In genomic region chr8:71496481-71496880, GRCm38 (mm10) we compare ENCODE assay signal across 8 mouse cellular contexts. TPM values are rescaled to one million over a fixed set of nuclear protein-coding genes. Genes with fewer than 3 reads are reported as not detected.
DNase-seq lines count a peak whose midpoint lies in the region; ATAC-seq lines count a peak whose summit lies in the region.

No protein-coding gene starts in this region.

- WGBS in hindbrain, embryonic 10.5 days, result 49% methylated on average over 11 of the region's 11 CpGs
- 40% methylated on average over 11 of the region's 11 CpGs for WGBS in hindbrain, embryonic 16.5 days
- 26% methylated on average over 11 of the region's 11 CpGs for WGBS in embryonic facial prominence, embryonic 15.5 days
- 47% methylated on average over 11 of the region's 11 CpGs for WGBS in hindbrain, embryonic 13.5 days
- WGBS in liver, embryonic 13.5 days (ENCODE audit: insufficient replicate concordance), result 52% methylated on average over 11 of the region's 11 CpGs
- 39% methylated on average over 11 of the region's 11 CpGs for WGBS in stomach, embryonic 16.5 days

- no peaks in the 10 kb centered on the region for H3K9me3 ChIP-seq in hindbrain, embryonic 10.5 days
- H3K9me3 ChIP-seq in hindbrain, embryonic 16.5 days (ENCODE audit: control insufficient read depth, low read length), result no peaks in the 10 kb centered on the region
- no peaks in the 10 kb centered on the region for H3K9me3 ChIP-seq in embryonic facial prominence, embryonic 15.5 days (replicated peaks)
- no peaks in the 10 kb centered on the region for H3K9me3 ChIP-seq in hindbrain, embryonic 13.5 days
- no peaks in the 10 kb centered on the region for H3K9me3 ChIP-seq in liver, embryonic 13.5 days (replicated peaks)
- H3K9me3 ChIP-seq in stomach, embryonic 16.5 days (replicated peaks; ENCODE audit: control insufficient read depth, low read length), result no peaks in the 10 kb centered on the region

- peaks cover 33% of the 10 kb centered on the region for H3K36me3 ChIP-seq in hindbrain, embryonic 10.5 days
- peaks cover 17% of the 10 kb centered on the region for H3K36me3 ChIP-seq in hindbrain, embryonic 16.5 days (ENCODE audit: control insufficient read depth, insufficient read depth, low read length)
- H3K36me3 ChIP-seq in embryonic facial prominence, embryonic 15.5 days, result peaks cover 31% of the 10 kb centered on the region
- H3K36me3 ChIP-seq in hindbrain, embryonic 13.5 days, result peaks cover 23% of the 10 kb centered on the region
- peaks cover 24% of the 10 kb centered on the region for H3K36me3 ChIP-seq in liver, embryonic 13.5 days
- H3K36me3 ChIP-seq in stomach, embryonic 16.5 days (ENCODE audit: control insufficient read depth, insufficient read depth, low read length), result peaks cover 9% of the 10 kb centered on the region; the same call in 1 of the 2 replicates

- no peak overlapping the region for H3K9ac ChIP-seq in hindbrain, embryonic 16.5 days (ENCODE audit: low read depth, low read length)
- no peak overlapping the region for H3K9ac ChIP-seq in embryonic facial prominence, embryonic 15.5 days
- H3K9ac ChIP-seq in hindbrain, embryonic 13.5 days, result peak overlapping the region; percentile 9; the same call in 1 of the 2 replicates
- H3K9ac ChIP-seq in liver, embryonic 13.5 days, result no peak overlapping the region
- H3K9ac ChIP-seq in stomach, embryonic 16.5 days (ENCODE audit: low read length), result no peak overlapping the region

- H3K27ac ChIP-seq in hindbrain, embryonic 10.5 days, result peak overlapping the region; percentile 60
- no peak overlapping the region for H3K27ac ChIP-seq in hindbrain, embryonic 16.5 days (ENCODE audit: low read depth, low read length)
- peak overlapping the region; percentile 65 for H3K27ac ChIP-seq in embryonic facial prominence, embryonic 15.5 days (replicated peaks)
- peak overlapping the region; percentile 18; the same call in 1 of the 2 replicates for H3K27ac ChIP-seq in hindbrain, embryonic 13.5 days
- H3K27ac ChIP-seq in liver, embryonic 13.5 days, result peak overlapping the region; percentile 36; the same call in 1 of the 2 replicates
- peak overlapping the region; percentile 56 for H3K27ac ChIP-seq in stomach, embryonic 16.5 days (ENCODE audit: low read length)

- no peak overlapping the region for H3K4me3 ChIP-seq in hindbrain, embryonic 10.5 days
- H3K4me3 ChIP-seq in hindbrain, embryonic 16.5 days (ENCODE audit: low read length), result no peak overlapping the region
- no peak overlapping the region for H3K4me3 ChIP-seq in embryonic facial prominence, embryonic 15.5 days (replicated peaks)
- no peak overlapping the region for H3K4me3 ChIP-seq in hindbrain, embryonic 13.5 days
- H3K4me3 ChIP-seq in liver, embryonic 13.5 days (replicated peaks), result no peak overlapping the region
- H3K4me3 ChIP-seq in stomach, embryonic 16.5 days (replicated peaks; ENCODE audit: low read length), result no peak overlapping the region

- peaks cover 36% of the 10 kb centered on the region for H3K4me1 ChIP-seq in hindbrain, embryonic 10.5 days (replicated peaks)
- peaks cover 6% of the 10 kb centered on the region for H3K4me1 ChIP-seq in hindbrain, embryonic 16.5 days (ENCODE audit: control insufficient read depth, insufficient read depth, low read depth, low read length)
- H3K4me1 ChIP-seq in embryonic facial prominence, embryonic 15.5 days, result peaks cover 39% of the 10 kb centered on the region
- peaks cover 29% of the 10 kb centered on the region for H3K4me1 ChIP-seq in hindbrain, embryonic 13.5 days (replicated peaks)
- peaks cover 37% of the 10 kb centered on the region for H3K4me1 ChIP-seq in liver, embryonic 13.5 days (replicated peaks)
- peaks cover 32% of the 10 kb centered on the region for H3K4me1 ChIP-seq in stomach, embryonic 16.5 days (ENCODE audit: control insufficient read depth, insufficient read depth, low read length)

- no peak for DNase-seq in hindbrain, embryonic 10.5 days (ENCODE audit: low spot score)
- peak; percentile 99 for DNase-seq in adrenal gland, postnatal 10 days
- DNase-seq in liver, embryonic 13.5 days, result no peak

- no peak for ATAC-seq in hindbrain, embryonic 16.5 days
- no peak for ATAC-seq in embryonic facial prominence, embryonic 15.5 days (ENCODE audit: insufficient number of reproducible peaks, low FRiP score, low TSS enrichment, low read depth)
- no peak for ATAC-seq in hindbrain, embryonic 13.5 days (ENCODE audit: low FRiP score)
- ATAC-seq in liver, embryonic 13.5 days (ENCODE audit: low read depth), result peak; percentile 21; the same call in 1 of the 2 replicates
- ATAC-seq in stomach, embryonic 16.5 days (ENCODE audit: insufficient read depth, low FRiP score), result peak; percentile 51; the same call in 1 of the 2 replicates
- no peak for ATAC-seq in CD4-positive, CD25-positive, alpha-beta regulatory T cell, adult 4 months

- H3K4me2 ChIP-seq in hindbrain, embryonic 16.5 days (ENCODE audit: low read length), result no peak overlapping the region
- no peak overlapping the region for H3K4me2 ChIP-seq in embryonic facial prominence, embryonic 15.5 days (replicated peaks)
- H3K4me2 ChIP-seq in hindbrain, embryonic 13.5 days, result no peak overlapping the region
- H3K4me2 ChIP-seq in liver, embryonic 13.5 days, result no peak overlapping the region
- H3K4me2 ChIP-seq in stomach, embryonic 16.5 days (ENCODE audit: low read depth, low read length), result no peak overlapping the region

- H3K27me3 ChIP-seq in hindbrain, embryonic 10.5 days (ENCODE audit: insufficient read depth, poor library complexity, severe bottlenecking), result no peaks in the 10 kb centered on the region
- no peaks in the 10 kb centered on the region for H3K27me3 ChIP-seq in hindbrain, embryonic 16.5 days (replicated peaks; ENCODE audit: control insufficient read depth, insufficient read depth, low read length)
- no peaks in the 10 kb centered on the region for H3K27me3 ChIP-seq in embryonic facial prominence, embryonic 15.5 days
- H3K27me3 ChIP-seq in hindbrain, embryonic 13.5 days, result peaks cover 3% of the 10 kb centered on the region; the same call in 1 of the 2 replicates
- no peaks in the 10 kb centered on the region for H3K27me3 ChIP-seq in liver, embryonic 13.5 days
- no peaks in the 10 kb centered on the region for H3K27me3 ChIP-seq in stomach, embryonic 16.5 days (ENCODE audit: control insufficient read depth, insufficient read depth, low read length)

RNA-seq across cellular contexts. Expression of gene Gtpbp3, which starts 8.6 kb away (rescaled TPM):
- polyA plus RNA-seq in hindbrain, embryonic 10.5 days (2016; fragmentation: Nextera tagmentation; extraction: Ambion mirVana), result 18.2 and 22.5 TPM in 2 replicates
- 14.0 and 14.6 TPM in 2 replicates for polyA plus RNA-seq in hindbrain, embryonic 16.5 days (2015; fragmentation: Nextera tagmentation; extraction: Ambion mirVana)
- 10 to 100 TPM; 18.5 to 29.5 TPM for total RNA-seq in adrenal gland, postnatal 10 days (2021)
- polyA plus RNA-seq in embryonic facial prominence, embryonic 15.5 days (2015; fragmentation: Nextera tagmentation; extraction: Ambion mirVana), result 15.9 and 17.3 TPM in 2 replicates
- polyA plus RNA-seq in hindbrain, embryonic 13.5 days (2015; fragmentation: Nextera tagmentation; extraction: Ambion mirVana), result 13.7 and 14.3 TPM in 2 replicates
- 6.8 and 7.3 TPM in 2 replicates for polyA plus RNA-seq in liver, embryonic 13.5 days (2015; fragmentation: Nextera tagmentation; extraction: Ambion mirVana)
- 11.0 and 14.8 TPM in 2 replicates for polyA plus RNA-seq in stomach, embryonic 16.5 days (2015; fragmentation: Nextera tagmentation; extraction: Ambion mirVana)
- polyA plus RNA-seq in CD4-positive, CD25-positive, alpha-beta regulatory T cell, adult 4 months (2017; shearing (Covaris generic)), result 1 to 10 TPM; 2.9 to 3.1 TPM

RNA-seq across cellular contexts. Expression of gene Ano8, which starts 10.7 kb away (rescaled TPM):
- 3.3 and 6.8 TPM in 2 replicates for polyA plus RNA-seq in hindbrain, embryonic 10.5 days (2016; fragmentation: Nextera tagmentation; extraction: Ambion mirVana)
- 2.3 and 4.5 TPM in 2 replicates for polyA plus RNA-seq in hindbrain, embryonic 16.5 days (2015; fragmentation: Nextera tagmentation; extraction: Ambion mirVana)
- total RNA-seq in adrenal gland, postnatal 10 days (2021), result 10 to 100 TPM; 14.1 to 21.4 TPM
- polyA plus RNA-seq in embryonic facial prominence, embryonic 15.5 days (2015; fragmentation: Nextera tagmentation; extraction: Ambion mirVana), result 3.0 and 3.7 TPM in 2 replicates
- polyA plus RNA-seq in hindbrain, embryonic 13.5 days (2015; fragmentation: Nextera tagmentation; extraction: Ambion mirVana), result 6.6 and 7.1 TPM in 2 replicates
- polyA plus RNA-seq in liver, embryonic 13.5 days (2015; fragmentation: Nextera tagmentation; extraction: Ambion mirVana), result 0.12 and 0.14 TPM in 2 replicates
- 0.26 and 0.27 TPM in 2 replicates for polyA plus RNA-seq in stomach, embryonic 16.5 days (2015; fragmentation: Nextera tagmentation; extraction: Ambion mirVana)
- under 1 TPM in 1 of 2 experiments, not detected in 1; 0.20 TPM for polyA plus RNA-seq in CD4-positive, CD25-positive, alpha-beta regulatory T cell, adult 4 months (2017; shearing (Covaris generic))

RNA-seq across cellular contexts. Expression of gene Plvap, which starts 15.1 kb away (rescaled TPM):
- 50.2 and 52.7 TPM in 2 replicates for polyA plus RNA-seq in hindbrain, embryonic 10.5 days (2016; fragmentation: Nextera tagmentation; extraction: Ambion mirVana)
- 12.0 and 12.5 TPM in 2 replicates for polyA plus RNA-seq in hindbrain, embryonic 16.5 days (2015; fragmentation: Nextera tagmentation; extraction: Ambion mirVana)
- total RNA-seq in adrenal gland, postnatal 10 days (2021), result 100 to 1,000 TPM in 1 of 2 experiments, 10 to 100 TPM in 1; 95.1 to 101 TPM
- 61.4 and 62.8 TPM in 2 replicates for polyA plus RNA-seq in embryonic facial prominence, embryonic 15.5 days (2015; fragmentation: Nextera tagmentation; extraction: Ambion mirVana)
- 13.8 and 14.0 TPM in 2 replicates for polyA plus RNA-seq in hindbrain, embryonic 13.5 days (2015; fragmentation: Nextera tagmentation; extraction: Ambion mirVana)
- 24.3 and 28.4 TPM in 2 replicates for polyA plus RNA-seq in liver, embryonic 13.5 days (2015; fragmentation: Nextera tagmentation; extraction: Ambion mirVana)
- polyA plus RNA-seq in stomach, embryonic 16.5 days (2015; fragmentation: Nextera tagmentation; extraction: Ambion mirVana), result 79.7 and 81.8 TPM in 2 replicates
- polyA plus RNA-seq in CD4-positive, CD25-positive, alpha-beta regulatory T cell, adult 4 months (2017; shearing (Covaris generic)), result not detected

RNA-seq across cellular contexts. Expression of gene Dda1, which starts 27.5 kb away (rescaled TPM):
- 147 and 169 TPM in 2 replicates for polyA plus RNA-seq in hindbrain, embryonic 10.5 days (2016; fragmentation: Nextera tagmentation; extraction: Ambion mirVana)
- 240 and 247 TPM in 2 replicates for polyA plus RNA-seq in hindbrain, embryonic 16.5 days (2015; fragmentation: Nextera tagmentation; extraction: Ambion mirVana)
- total RNA-seq in adrenal gland, postnatal 10 days (2021), result 10 to 100 TPM; 46.1 to 48.5 TPM
- polyA plus RNA-seq in embryonic facial prominence, embryonic 15.5 days (2015; fragmentation: Nextera tagmentation; extraction: Ambion mirVana), result 105 and 112 TPM in 2 replicates
- polyA plus RNA-seq in hindbrain, embryonic 13.5 days (2015; fragmentation: Nextera tagmentation; extraction: Ambion mirVana), result 212 and 214 TPM in 2 replicates
- polyA plus RNA-seq in liver, embryonic 13.5 days (2015; fragmentation: Nextera tagmentation; extraction: Ambion mirVana), result 50.9 and 51.6 TPM in 2 replicates
- 87.1 and 89.1 TPM in 2 replicates for polyA plus RNA-seq in stomach, embryonic 16.5 days (2015; fragmentation: Nextera tagmentation; extraction: Ambion mirVana)
- 10 to 100 TPM; 22.5 to 22.7 TPM for polyA plus RNA-seq in CD4-positive, CD25-positive, alpha-beta regulatory T cell, adult 4 months (2017; shearing (Covaris generic))

RNA-seq across cellular contexts. Expression of gene Ccdc194, which starts 29.0 kb away (rescaled TPM):
- 0.51 and 0.60 TPM in 2 replicates for polyA plus RNA-seq in hindbrain, embryonic 10.5 days (2016; fragmentation: Nextera tagmentation; extraction: Ambion mirVana)
- polyA plus RNA-seq in hindbrain, embryonic 16.5 days (2015; fragmentation: Nextera tagmentation; extraction: Ambion mirVana), result 0.44 and 0.52 TPM in 2 replicates
- total RNA-seq in adrenal gland, postnatal 10 days (2021), result under 1 TPM; 0.15 to 0.42 TPM
- polyA plus RNA-seq in embryonic facial prominence, embryonic 15.5 days (2015; fragmentation: Nextera tagmentation; extraction: Ambion mirVana), result 2.4 and 3.0 TPM in 2 replicates
- 0.31 and 0.49 TPM in 2 replicates for polyA plus RNA-seq in hindbrain, embryonic 13.5 days (2015; fragmentation: Nextera tagmentation; extraction: Ambion mirVana)
- polyA plus RNA-seq in liver, embryonic 13.5 days (2015; fragmentation: Nextera tagmentation; extraction: Ambion mirVana), result 0.15 TPM in 2 replicates
- polyA plus RNA-seq in stomach, embryonic 16.5 days (2015; fragmentation: Nextera tagmentation; extraction: Ambion mirVana), result 0.32 and 0.40 TPM in 2 replicates
- not detected for polyA plus RNA-seq in CD4-positive, CD25-positive, alpha-beta regulatory T cell, adult 4 months (2017; shearing (Covaris generic))

Comparison
In these comparisons a context has a peak if more than half of its experiments do, and no peak if none do; other contexts are left out.
1. ATAC-seq: peak in liver, embryonic 13.5 days (single experiment) and stomach, embryonic 16.5 days (single experiment); none in hindbrain, embryonic 16.5 days (single experiment), embryonic facial prominence, embryonic 15.5 days (single experiment), hindbrain, embryonic 13.5 days (single experiment) and CD4-positive, CD25-positive, alpha-beta regulatory T cell, adult 4 months (single experiment).
2. RNA of gene Plvap, which starts 15.1 kb away (polyA plus RNA-seq): 79.7 to 81.8 TPM in stomach, embryonic 16.5 days, 61.4 to 62.8 TPM in embryonic facial prominence, embryonic 15.5 days, 50.2 to 52.7 TPM in hindbrain, embryonic 10.5 days, 24.3 to 28.4 TPM in liver, embryonic 13.5 days, 13.8 to 14.0 TPM in hindbrain, embryonic 13.5 days and 12.0 to 12.5 TPM in hindbrain, embryonic 16.5 days; not detected in CD4-positive, CD25-positive, alpha-beta regulatory T cell, adult 4 months; every median in the first group is over 10 times any median in the second.